Mouse (Mus musculus) left cerebral cortex, adult 2 months (tissue): ENCODE measurements around the gene Cpa4. TPM values are rescaled to one million over a fixed set of nuclear protein-coding genes. Genes with fewer than 3 reads are reported as not detected.

Experiments
- DNase-seq, 2 experiments: peaks; one replicate each; pipeline ENCODE4 v3.0.0; 2021 to 2022; ENCODE audit warnings: low spot score in 2 of 2, mixed read lengths in 1 of 2; ENCODE audit errors: extremely low spot score in 1 of 2
- H3K27ac ChIP-seq: fragments of 200-600 bp; 2 replicates; pipeline ENCODE4 v1.8.1; 2022
- H3K4me3 ChIP-seq: fragments of 200-600 bp; 2 replicates; pipeline ENCODE4 v1.8.1; 2022
- CTCF ChIP-seq: fragments of 200-600 bp; IDR thresholded peaks from 2 replicates; pipeline ENCODE4 v1.8.1; 2022; ENCODE audit warnings: antibody characterized with exemption, mild to moderate bottlenecking, moderate library complexity
- intact Hi-C: fragments of 180-260 bp; cut with DNase I; formaldehyde crosslinking; loops from one replicate; pipeline ENCODE4 v1.15.1; 2025
- total RNA-seq, 2 experiments: library from RNA; stranded (reverse); gene quantifications; 2 replicates each; pipeline ENCODE4 v1.2.3; 2021

The Cpa4 gene
- total RNA-seq, 2 experiments from 2014 or later, result 0.16 TPM; not detected in 1

GRCm38 (mm10) chr6:30553381-30554010 lies 14.7 kb upstream of the Cpa4 start:
- TF ChIP-seq CTCF, result no peak
- intact Hi-C loops, result no loop called here
- Histone ChIP-seq H3K4me3 (no peak overlapping the region), H3K27ac (peak overlapping the region; percentile 57)
- no peak for DNase-seq

GRCm38 (mm10) chr6:30554092-30554491 lies 14.1 kb upstream of the Cpa4 start:
- intact Hi-C loops, result no loop called here
- H3K4me3 ChIP-seq, result no peak overlapping the region

GRCm38 (mm10) chr6:30554621-30555170 lies 13.5 kb upstream of the Cpa4 start:
- H3K4me3 ChIP-seq, result no peak overlapping the region
- H3K27ac ChIP-seq, result no peak overlapping the region
- DNase-seq, result no peak
- intact Hi-C loops, result no loop called here
- no peak for TF ChIP-seq CTCF

More at GRCm38 (mm10) chr6:30554092-30554491, 14.1 kb upstream of the Cpa4 start:
- no peak for DNase-seq
- H3K27ac ChIP-seq, result peak overlapping the region; percentile 57
- TF ChIP-seq CTCF, result no peak

GRCm38 (mm10) chr6:30556080-30556479 lies 12.1 kb upstream of the Cpa4 start:
- Histone ChIP-seq H3K4me3 (no peak overlapping the region), H3K27ac (no peak overlapping the region)
- no peak for TF ChIP-seq CTCF
- no peak for DNase-seq
- intact Hi-C loops, result no loop called here

DNA sequence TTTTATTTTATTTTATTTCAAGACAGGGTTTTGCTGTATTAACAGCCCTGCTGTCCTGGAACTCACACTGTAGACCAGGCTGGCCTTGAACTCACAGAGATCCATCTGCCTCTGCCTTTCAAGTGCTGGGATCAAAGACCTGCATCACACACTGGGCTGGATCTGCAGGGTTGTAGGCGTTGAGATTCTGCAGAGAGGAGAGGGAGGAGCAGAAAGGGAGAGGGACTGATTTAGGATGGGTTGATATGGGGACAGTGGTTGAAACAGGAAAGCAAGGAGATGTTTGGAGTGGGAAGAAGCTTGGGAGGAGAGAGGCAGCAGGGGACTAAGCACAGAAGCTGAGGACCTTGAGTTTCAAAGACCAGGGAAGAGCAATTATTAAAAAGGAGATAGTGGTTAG lies 8.4 kb upstream of the Cpa4 start:
- intact Hi-C loops, result no loop called here
- no peak for DNase-seq
- TF ChIP-seq CTCF, result no peak
- H3K27ac ChIP-seq, result no peak overlapping the region
- no peak overlapping the region for H3K4me3 ChIP-seq

GRCm38 (mm10) chr6:30562132-30562531 lies 6.0 kb upstream of the Cpa4 start:
- Histone ChIP-seq H3K27ac (no peak overlapping the region), H3K4me3 (no peak overlapping the region)
- TF ChIP-seq CTCF, result no peak
- DNase-seq, result no peak
- intact Hi-C loops, result no loop called here

DNA sequence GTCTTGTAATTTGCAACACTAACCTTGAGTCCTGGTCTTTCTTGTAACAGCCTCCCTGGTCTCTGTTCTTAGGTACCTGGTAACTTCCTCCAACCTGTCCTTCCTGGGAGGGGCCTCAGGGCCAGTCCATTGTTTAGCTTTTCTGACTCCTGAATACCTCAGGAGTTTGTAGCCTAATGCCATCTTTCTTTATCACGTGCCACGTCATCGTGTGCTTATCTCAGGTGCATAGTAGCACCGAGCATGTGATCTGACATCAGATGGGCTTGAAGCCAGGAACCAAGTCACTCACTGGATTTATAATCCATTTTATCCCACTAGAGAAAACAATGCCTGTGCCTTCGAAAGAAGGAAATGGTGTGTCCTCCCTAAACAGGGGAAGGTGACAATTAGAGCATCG lies 4.6 kb upstream of the Cpa4 start:
- no peak overlapping the region for H3K4me3 ChIP-seq
- intact Hi-C loops, result no loop called here
- TF ChIP-seq CTCF, result no peak

DNA sequence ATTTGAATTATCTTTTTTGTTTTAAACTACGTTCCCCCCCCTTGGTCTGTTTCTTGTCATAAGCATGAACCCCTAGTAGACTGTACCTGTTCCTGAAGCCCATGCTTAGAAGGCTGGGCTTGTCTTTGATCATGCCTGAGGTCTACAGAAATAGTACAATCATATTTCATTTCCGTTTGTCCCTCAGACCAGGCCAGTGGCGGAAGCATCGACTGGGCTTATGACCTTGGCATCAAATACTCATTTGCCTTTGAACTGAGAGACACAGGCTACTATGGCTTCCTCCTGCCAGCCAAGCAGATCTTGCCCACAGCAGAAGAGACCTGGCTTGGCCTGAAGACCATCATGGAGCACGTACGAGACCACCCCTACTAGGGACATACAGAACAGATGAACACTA lies 4.1 kb upstream of the Cpa4 start:
- intact Hi-C loops, result no loop called here
- no peak overlapping the region for H3K4me3 ChIP-seq
- DNase-seq, result no peak
- H3K27ac ChIP-seq, result no peak overlapping the region
- no peak for TF ChIP-seq CTCF

More for the DNA sequence above, 4.6 kb upstream of the Cpa4 start:
- no peak overlapping the region for H3K27ac ChIP-seq
- no peak for DNase-seq

- no peak for TF ChIP-seq CTCF
- peak overlapping the region; percentile 81 for H3K27ac ChIP-seq
- no peak overlapping the region for H3K4me3 ChIP-seq
- peak in 1 of 2 experiments; percentile 45 for DNase-seq
- intact Hi-C loops, result no loop called here
These were observed 1.2 kb downstream of the Cpa4 start for GRCm38 (mm10) chr6:30569331-30569730.

GRCm38 (mm10) chr6:30570012-30570411 lies 1.8 kb downstream of the Cpa4 start:
- DNase-seq, result no peak
- intact Hi-C loops, result loop anchor here (5.0 kb wide), 1 partner anchor 102 kb away; no protein-coding TSS in a partner anchor
- peak overlapping the region; percentile 81 for H3K27ac ChIP-seq

DNA sequence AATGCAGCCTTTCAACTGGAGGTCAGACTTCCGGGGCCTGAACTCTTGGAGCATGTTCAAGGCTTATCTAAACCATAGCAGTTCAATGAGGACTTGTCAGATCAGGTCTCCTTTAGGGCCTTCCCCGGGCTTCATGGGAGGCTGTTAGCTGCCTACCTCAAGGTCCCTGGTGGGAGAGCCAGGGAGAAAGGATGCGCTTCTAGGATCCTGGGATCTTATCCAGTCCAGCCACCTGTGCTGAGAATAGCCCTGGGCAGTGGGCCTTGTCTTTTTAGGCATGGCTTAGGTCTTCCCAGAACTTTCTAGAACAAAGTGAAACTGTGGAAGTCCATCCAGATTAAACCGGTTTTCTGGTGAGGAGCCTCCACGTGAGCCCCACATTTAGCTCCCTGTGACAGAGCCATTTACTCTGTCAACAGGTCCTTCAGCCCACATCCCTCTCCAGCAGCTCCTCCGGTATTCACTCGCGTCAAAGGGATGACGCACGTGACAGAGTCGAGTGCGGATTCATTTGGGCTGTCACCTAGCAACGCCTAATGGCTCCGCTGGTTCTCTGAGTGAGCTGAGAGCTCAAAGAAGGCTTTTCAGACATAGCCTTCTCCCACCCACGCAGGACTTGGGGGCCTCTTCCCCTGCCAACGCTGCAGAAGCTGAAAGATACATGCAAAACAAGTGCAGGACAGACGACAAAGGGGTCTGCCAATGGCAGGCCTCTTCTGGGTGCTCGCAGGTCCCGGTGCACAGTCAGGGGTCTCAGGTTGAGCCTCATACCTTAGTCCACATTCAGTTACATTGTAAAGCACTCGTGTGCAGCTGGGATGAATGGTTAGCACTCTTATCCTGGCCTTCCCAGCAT lies 4.5 kb downstream of the Cpa4 start:
- H3K27ac ChIP-seq, result peak overlapping the region; percentile 78
- DNase-seq, result peak; percentile 75 to 85
- H3K4me3 ChIP-seq, result no peak overlapping the region
- intact Hi-C loops, result loop anchor here (2.0 to 5.0 kb wide), 2 partner anchors 24 to 100 kb away; no protein-coding TSS in a partner anchor
- no peak for TF ChIP-seq CTCF

More at GRCm38 (mm10) chr6:30570012-30570411, 1.8 kb downstream of the Cpa4 start:
- no peak for TF ChIP-seq CTCF
- H3K4me3 ChIP-seq, result no peak overlapping the region

DNA sequence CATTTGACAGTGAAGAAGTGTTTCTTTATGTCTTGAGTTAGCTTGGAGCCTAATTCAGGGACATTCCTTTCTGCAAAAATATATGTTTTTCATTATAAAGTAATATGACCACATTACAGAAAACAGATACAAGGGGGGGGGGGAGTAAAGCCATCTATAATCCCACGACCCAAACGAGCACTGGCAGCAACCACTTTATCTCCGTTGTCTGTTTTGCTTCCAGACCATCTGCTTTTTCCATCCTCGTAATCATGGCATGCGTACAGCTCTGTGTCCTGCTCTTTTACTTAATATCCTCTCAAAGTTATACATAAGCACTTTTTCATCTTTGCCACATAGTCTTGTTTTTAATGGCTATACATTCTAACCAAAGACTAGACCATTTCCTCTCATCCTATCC lies 5.2 kb downstream of the Cpa4 start:
- intact Hi-C loops, result loop anchor here (2.0 to 5.0 kb wide), 2 partner anchors 25 to 99 kb away; no protein-coding TSS in a partner anchor
- no peak for TF ChIP-seq CTCF
- H3K4me3 ChIP-seq, result no peak overlapping the region
- DNase-seq, result no peak
- H3K27ac ChIP-seq, result peak overlapping the region; percentile 78
